ENCODE assay signal across 8 mouse cellular contexts in the genomic region with DNA sequence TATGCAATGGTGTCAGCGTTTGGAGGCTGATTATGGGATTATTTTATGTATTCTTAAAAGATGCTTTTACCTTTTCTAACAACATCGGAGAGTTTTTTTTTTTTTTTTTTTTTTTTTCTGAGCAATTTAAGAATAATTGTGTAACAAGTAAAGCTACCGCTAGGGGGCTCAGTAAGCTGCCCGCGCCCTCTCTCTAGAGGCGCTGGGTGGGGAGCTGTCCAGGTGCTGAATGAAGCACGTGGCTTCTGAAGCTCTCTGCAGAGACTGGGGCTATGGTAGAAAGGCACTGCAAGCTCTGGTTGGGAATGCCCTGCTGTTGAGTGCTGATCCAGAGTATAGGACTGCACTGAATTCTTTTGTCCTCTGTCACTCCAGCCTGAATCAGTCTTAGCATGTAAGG. TPM values are rescaled to one million over a fixed set of nuclear protein-coding genes. Genes with fewer than 3 reads are reported as not detected.
DNase-seq lines count a peak whose midpoint lies in the region; ATAC-seq and TF ChIP-seq lines count a peak whose summit lies in the region.

No protein-coding gene starts in this region.

- peak; percentile 76 for ATAC-seq in forebrain, embryonic 14.5 days
- no peak for ATAC-seq in midbrain, postnatal 0 days (ENCODE audit: low FRiP score)
- ATAC-seq in stomach, embryonic 16.5 days (ENCODE audit: insufficient read depth, low FRiP score) = peak; percentile 86; the same call in 1 of the 2 replicates

- no peak overlapping the region for H3K4me3 ChIP-seq in forebrain, embryonic 14.5 days (ENCODE audit: low read depth, low read length)
- no peak overlapping the region for H3K4me3 ChIP-seq in midbrain, postnatal 0 days (ENCODE audit: low read depth, low read length)
- no peak overlapping the region for H3K4me3 ChIP-seq in stomach, embryonic 16.5 days (replicated peaks; ENCODE audit: low read length)

- no peaks in the 10 kb centered on the region for H3K9me3 ChIP-seq in forebrain, embryonic 14.5 days (replicated peaks; ENCODE audit: control insufficient read depth, low read length)
- 0 out of 2 replicates have a peak, but pooled peaks cover 4% of the 10 kb centered on the region for H3K9me3 ChIP-seq in midbrain, postnatal 0 days (ENCODE audit: low read length)
- no peaks in the 10 kb centered on the region for H3K9me3 ChIP-seq in stomach, embryonic 16.5 days (replicated peaks; ENCODE audit: control insufficient read depth, low read length)

- H3K9ac ChIP-seq in forebrain, embryonic 14.5 days (ENCODE audit: low read length) = no peak overlapping the region
- no peak overlapping the region for H3K9ac ChIP-seq in midbrain, postnatal 0 days (replicated peaks; ENCODE audit: low read length, poor library complexity, severe bottlenecking)
- H3K9ac ChIP-seq in stomach, embryonic 16.5 days (ENCODE audit: low read length) = no peak overlapping the region

- intact Hi-C loops in heart, postnatal 25 days (cut with DNase I) = loop anchor here (1.0 kb wide), 1 partner anchor 145 kb away; no protein-coding TSS in a partner anchor
- intact Hi-C loops in left cerebral cortex, postnatal 25 days (cut with DNase I) = loop anchor here (1.0 kb wide), 1 partner anchor 145 kb away; no protein-coding TSS in a partner anchor

- H3K4me2 ChIP-seq in forebrain, embryonic 14.5 days (ENCODE audit: low read length) = no peak overlapping the region
- H3K4me2 ChIP-seq in midbrain, postnatal 0 days (ENCODE audit: low read depth, low read length, poor library complexity, severe bottlenecking) = no peak overlapping the region
- H3K4me2 ChIP-seq in stomach, embryonic 16.5 days (ENCODE audit: low read depth, low read length) = no peak overlapping the region

- TF ChIP-seq CTCF in midbrain, postnatal 0 days (IDR thresholded peaks at IDR 0.05) = peak; percentile 67

- H3K27me3 ChIP-seq in forebrain, embryonic 14.5 days (replicated peaks; ENCODE audit: control insufficient read depth, insufficient read depth, low read length) = no peaks in the 10 kb centered on the region
- no peaks in the 10 kb centered on the region for H3K27me3 ChIP-seq in midbrain, postnatal 0 days (ENCODE audit: insufficient read depth, low read length)
- H3K27me3 ChIP-seq in stomach, embryonic 16.5 days (ENCODE audit: control insufficient read depth, insufficient read depth, low read length) = no peaks in the 10 kb centered on the region

- no peaks in the 10 kb centered on the region for H3K36me3 ChIP-seq in forebrain, embryonic 14.5 days (ENCODE audit: control insufficient read depth, insufficient read depth, low read length)
- no peaks in the 10 kb centered on the region for H3K36me3 ChIP-seq in midbrain, postnatal 0 days (ENCODE audit: insufficient read depth, low read length)
- H3K36me3 ChIP-seq in stomach, embryonic 16.5 days (ENCODE audit: control insufficient read depth, insufficient read depth, low read length) = no peaks in the 10 kb centered on the region

- peak; percentile 55 to 81 for DNase-seq in heart, adult 18-20 months
- DNase-seq in heart, postnatal 25 days (ENCODE audit: low spot score) = no peak
- peak; percentile 63 for DNase-seq in c-Kit-positive CD71-positive TER-119-negative erythroid progenitor cells, embryonic 14.5 days (ENCODE audit: low read depth)
- DNase-seq in forebrain, embryonic 14.5 days (ENCODE audit: low spot score) = peak; percentile 82
- DNase-seq in hindlimb bud, embryonic 11.5 days (ENCODE audit: extremely low spot score, low read depth, low spot score) = peak; percentile 60
- peak; percentile 37 to 63 for DNase-seq in left cerebral cortex, postnatal 25 days (ENCODE audit: low spot score in 2 of 2)
- peak; percentile 83 for DNase-seq in midbrain, postnatal 0 days (ENCODE audit: low spot score)

- no peak overlapping the region for H3K27ac ChIP-seq in forebrain, embryonic 14.5 days (ENCODE audit: low read depth, low read length)
- H3K27ac ChIP-seq in midbrain, postnatal 0 days (ENCODE audit: low read depth, low read length) = no peak overlapping the region
- no peak overlapping the region for H3K27ac ChIP-seq in stomach, embryonic 16.5 days (ENCODE audit: low read length)

- no peaks in the 10 kb centered on the region for H3K4me1 ChIP-seq in forebrain, embryonic 14.5 days (ENCODE audit: control insufficient read depth, insufficient read depth, low read length)
- no peaks in the 10 kb centered on the region for H3K4me1 ChIP-seq in midbrain, postnatal 0 days (ENCODE audit: insufficient read depth, low read length)
- H3K4me1 ChIP-seq in stomach, embryonic 16.5 days (ENCODE audit: control insufficient read depth, insufficient read depth, low read length) = no peaks in the 10 kb centered on the region

- WGBS in forebrain, embryonic 14.5 days = 4% methylated on average over 7 of the region's 7 CpGs
- 7% methylated on average over 7 of the region's 7 CpGs for WGBS in midbrain, postnatal 0 days
- 2% methylated on average over 7 of the region's 7 CpGs for WGBS in stomach, embryonic 16.5 days

RNA-seq across cellular contexts. Expression of gene Erc2, which starts 26.0 kb away (rescaled TPM):
- total RNA-seq in heart, adult 18-20 months (2021) = 1 to 10 TPM in 1 of 2 experiments, under 1 TPM in 1; 0.99 to 1.5 TPM
- under 1 TPM; 0.68 to 0.98 TPM for total RNA-seq in heart, postnatal 25 days (2021)
- polyA plus RNA-seq in forebrain, embryonic 14.5 days (2014; fragmentation: Nextera tagmentation; extraction: Ambion mirVana) = 40.6 and 56.8 TPM in 2 replicates
- total RNA-seq in left cerebral cortex, postnatal 25 days (2021) = 100 to 1,000 TPM; 227 to 232 TPM
- total RNA-seq in midbrain, postnatal 0 days (2014; rRNA removed) = 94.0 and 128 TPM in 2 replicates
- polyA plus RNA-seq in midbrain, postnatal 0 days (2015; fragmentation: Nextera tagmentation; extraction: Ambion mirVana) = 100 and 119 TPM in 2 replicates
- 2.7 and 3.3 TPM in 2 replicates for polyA plus RNA-seq in stomach, embryonic 16.5 days (2015; fragmentation: Nextera tagmentation; extraction: Ambion mirVana)

Comparison
In these comparisons a context has a peak if more than half of its experiments do, and no peak if none do; other contexts are left out.
1. RNA of gene Erc2, which starts 26.0 kb away (total RNA-seq): 227 to 232 TPM in left cerebral cortex, postnatal 25 days and 94.0 to 128 TPM in midbrain, postnatal 0 days; 0.99 to 1.5 TPM in heart, adult 18-20 months and 0.68 to 0.98 TPM in heart, postnatal 25 days; every median in the first group is over 10 times any median in the second.